Mouse (Mus musculus) hindbrain, embryonic 14.5 days (tissue): ENCODE data around the gene Cacnb1. TPM values are rescaled to one million over a fixed set of nuclear protein-coding genes. Genes with fewer than 3 reads are reported as not detected.

Experiments
- ATAC-seq: fragments of 200-750 bp; cut with Nextera tagmentation; 2 replicates; pipeline ENCODE4 v1.8.0; 2017; ENCODE audit warnings: moderate number of reproducible peaks, mild to moderate bottlenecking, moderate TSS enrichment, moderate library complexity; ENCODE audit not compliant: low FRiP score
- DNase-seq: peaks from one replicate; pipeline ENCODE4 v3.0.0-alpha.2; 2015; ENCODE audit warnings: low spot score
- H3K27ac ChIP-seq: fragments of 300-500 bp; sonication (generic); 2 replicates; pipeline ENCODE4 v1.5.1; 2014; ENCODE audit warnings: mild to moderate bottlenecking, moderate library complexity
- H3K27me3 ChIP-seq: fragments of 300-500 bp; sonication (generic); 2 replicates; pipeline ENCODE4 v1.6.1; 2014; ENCODE audit warnings: mild to moderate bottlenecking, low read length, mixed read lengths; ENCODE audit not compliant: control insufficient read depth, insufficient read depth
- H3K36me3 ChIP-seq: fragments of 300-500 bp; sonication (generic); replicated peaks from 2 replicates; pipeline ENCODE4 v1.6.1; 2014; ENCODE audit not compliant: control insufficient read depth, insufficient read depth
- H3K4me1 ChIP-seq: fragments of 300-500 bp; sonication (generic); replicated peaks from 2 replicates; pipeline ENCODE4 v1.6.1; 2014; ENCODE audit warnings: antibody characterized with exemption, low read length, mixed read lengths; ENCODE audit not compliant: control insufficient read depth, insufficient read depth
- H3K4me2 ChIP-seq: fragments of 300-500 bp; sonication (generic); replicated peaks from 2 replicates; pipeline ENCODE4 v1.6.1; 2014; ENCODE audit warnings: mild to moderate bottlenecking, moderate library complexity
- H3K4me3 ChIP-seq: fragments of 300-500 bp; sonication (generic); replicated peaks from 2 replicates; pipeline ENCODE4 v1.5.1; 2014; ENCODE audit warnings: mild to moderate bottlenecking, low read length
- H3K9ac ChIP-seq: fragments of 300-500 bp; sonication (generic); 2 replicates; pipeline ENCODE4 v1.6.1; 2014
- H3K9me3 ChIP-seq: fragments of 300-500 bp; sonication (generic); 2 replicates; pipeline ENCODE4 v1.6.1; 2016; ENCODE audit warnings: low read length; ENCODE audit not compliant: control insufficient read depth
- WGBS: fragments of 180-500 bp; shearing (Covaris S2); extraction: QIAGEN DNeasy Blood & Tissue Kit; methylation state at CpG from one replicate; pipeline ENCODE4 v1.1.7; 2014; 5-methylcytosine and 5-hydroxymethylcytosine counted together
- polyA plus RNA-seq: library from polyadenylated mRNA; unstranded; fragments of >200 nt; fragmentation: Nextera tagmentation; extraction: Ambion mirVana; gene quantifications from 2 replicates; pipeline ENCODE4 v1.2.1, GENCODE M21; 2014

Gene Cacnb1
- polyA plus RNA-seq, 1 experiment from 2014 or later: 40.0 TPM

GRCm38 (mm10) chr11:98005686-98006085 is 17.1 kb downstream of the Cacnb1 start:
- Histone ChIP-seq H3K9ac (no peak overlapping the region), H3K4me3 (no peak overlapping the region), H3K4me1 (no peaks in the 10 kb centered on the region), H3K27ac (no peak overlapping the region), H3K9me3 (no peaks in the 10 kb centered on the region), H3K4me2 (no peak overlapping the region), H3K27me3 (no peaks in the 10 kb centered on the region), H3K36me3 (peaks cover 79% of the 10 kb centered on the region)
- DNase-seq (no peak), ATAC-seq (no peak)
- 84% methylated on average over 10 of the region's 10 CpGs for WGBS

DNA sequence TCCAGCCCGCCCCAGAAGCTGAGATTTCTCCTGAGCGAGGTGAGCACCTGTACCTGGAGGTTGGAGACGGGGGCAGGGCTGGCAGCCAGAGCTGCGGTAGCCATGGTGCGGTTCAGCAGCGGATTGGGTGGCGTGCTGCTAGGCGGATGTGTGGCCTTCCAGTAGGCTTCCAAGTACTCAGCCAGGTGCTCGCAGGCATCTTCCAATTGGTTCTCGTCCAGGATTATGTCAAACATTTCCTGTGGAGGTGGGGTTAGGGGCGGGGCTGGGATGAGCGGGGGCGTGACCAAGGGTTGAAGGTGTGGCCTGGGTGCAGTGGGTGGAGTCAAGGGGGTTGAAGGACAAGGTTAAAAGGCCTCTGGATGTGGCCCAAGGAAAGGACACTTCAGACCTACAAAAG is 17.8 kb downstream of the Cacnb1 start:
- DNase-seq: no peak
- 52% methylated on average over 13 of the region's 13 CpGs for WGBS
- H3K36me3 ChIP-seq: peaks cover 73% of the 10 kb centered on the region
- no peak for ATAC-seq
- H3K27ac ChIP-seq: no peak overlapping the region
- no peak overlapping the region for H3K9ac ChIP-seq
- no peak overlapping the region for H3K4me3 ChIP-seq
- H3K27me3 ChIP-seq: no peaks in the 10 kb centered on the region
- H3K9me3 ChIP-seq: no peaks in the 10 kb centered on the region
- no peak overlapping the region for H3K4me2 ChIP-seq
- no peaks in the 10 kb centered on the region for H3K4me1 ChIP-seq

GRCm38 (mm10) chr11:98004161-98004560 is 18.7 kb downstream of the Cacnb1 start:
- H3K27ac ChIP-seq: no peak overlapping the region
- no peak overlapping the region for H3K9ac ChIP-seq
- no peak overlapping the region for H3K4me3 ChIP-seq
- no peaks in the 10 kb centered on the region for H3K9me3 ChIP-seq
- H3K27me3 ChIP-seq: no peaks in the 10 kb centered on the region
- DNase-seq (no peak), ATAC-seq (no peak)
- peaks cover 64% of the 10 kb centered on the region for H3K36me3 ChIP-seq
- H3K4me2 ChIP-seq: no peak overlapping the region
- no peaks in the 10 kb centered on the region for H3K4me1 ChIP-seq
- 69% methylated on average over 8 of the region's 8 CpGs for WGBS

DNA sequence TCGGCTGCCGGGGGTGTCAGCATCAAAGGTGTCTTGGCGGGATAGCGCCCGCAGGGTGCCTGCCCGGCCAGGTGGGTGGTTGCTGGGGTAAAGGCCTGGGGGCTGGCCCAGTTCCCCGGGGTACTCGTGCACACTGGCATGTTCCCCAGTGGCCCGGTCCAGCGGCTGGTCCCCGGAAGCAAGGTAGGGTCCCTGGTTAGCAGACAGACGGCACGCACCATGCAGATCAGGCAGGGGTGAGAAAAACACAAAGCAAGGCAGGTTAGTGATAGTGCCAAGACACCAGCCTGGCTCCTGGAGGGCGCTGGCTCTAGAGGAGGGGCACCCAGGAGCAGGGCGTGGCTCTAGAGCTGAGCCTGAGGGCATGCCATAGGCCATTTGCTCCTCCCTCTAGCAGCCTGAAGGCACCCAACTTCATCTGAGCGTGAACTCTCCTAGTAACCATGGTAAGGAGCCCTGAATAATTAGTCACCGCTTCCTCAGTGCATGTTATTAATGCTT is 19.6 kb downstream of the Cacnb1 start:
- H3K27ac ChIP-seq: no peak overlapping the region
- H3K4me3 ChIP-seq: no peak overlapping the region
- no peak for ATAC-seq
- no peaks in the 10 kb centered on the region for H3K4me1 ChIP-seq
- H3K36me3 ChIP-seq: peaks cover 55% of the 10 kb centered on the region
- H3K9me3 ChIP-seq: no peaks in the 10 kb centered on the region
- DNase-seq: no peak
- H3K4me2 ChIP-seq: no peak overlapping the region
- H3K9ac ChIP-seq: no peak overlapping the region
- WGBS: 37% methylated on average over 17 of the region's 17 CpGs
- no peaks in the 10 kb centered on the region for H3K27me3 ChIP-seq

DNA sequence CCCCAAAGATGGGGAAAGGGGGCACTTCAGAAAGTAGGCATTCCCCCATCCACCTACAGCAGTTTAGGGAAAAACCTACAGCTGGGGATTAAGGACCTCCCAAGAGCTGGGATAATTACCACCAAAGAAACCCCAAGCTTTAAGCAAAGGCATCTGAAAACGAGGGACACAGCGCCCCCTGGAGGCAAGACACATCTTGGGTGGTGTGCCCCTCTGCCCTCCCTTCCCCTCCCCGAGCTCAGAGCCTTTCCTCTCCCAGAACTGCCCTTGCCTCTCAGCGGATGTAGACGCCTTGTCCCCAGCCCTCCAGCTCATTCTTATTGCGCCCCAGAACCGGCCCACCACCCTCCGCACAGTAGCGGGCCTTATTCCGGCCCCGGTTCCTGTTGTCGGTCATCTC is 20.2 kb downstream of the Cacnb1 start:
- H3K27me3 ChIP-seq: no peaks in the 10 kb centered on the region
- no peak overlapping the region for H3K27ac ChIP-seq
- H3K9ac ChIP-seq: no peak overlapping the region
- H3K4me3 ChIP-seq: no peak overlapping the region
- no peak overlapping the region; the same call in 1 of the 2 replicates for H3K4me2 ChIP-seq
- ATAC-seq (no peak), DNase-seq (peak; percentile 79)
- no peaks in the 10 kb centered on the region for H3K4me1 ChIP-seq
- 12% methylated on average over 12 of the region's 12 CpGs for WGBS
- H3K9me3 ChIP-seq: no peaks in the 10 kb centered on the region
- H3K36me3 ChIP-seq: peaks cover 49% of the 10 kb centered on the region

DNA sequence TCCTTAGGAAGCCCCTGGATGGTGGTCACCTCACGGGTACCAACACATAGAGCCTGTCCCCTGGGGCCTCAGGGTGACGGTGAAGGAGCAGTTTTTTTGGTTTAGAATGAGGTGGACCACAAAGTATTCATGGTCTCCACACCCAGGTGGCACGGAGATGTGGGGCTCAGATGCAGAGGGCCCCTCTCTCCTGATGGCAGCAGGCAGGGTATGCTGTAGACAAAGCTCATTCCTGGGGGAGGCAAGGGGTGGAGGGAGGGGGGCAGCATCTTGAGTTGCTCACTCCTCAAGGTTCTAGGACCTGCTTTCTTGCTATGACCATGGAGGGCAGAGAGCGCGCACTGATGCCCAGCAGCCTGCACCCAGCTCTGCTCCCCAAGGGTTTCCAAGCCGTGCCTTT is 20.8 kb downstream of the Cacnb1 start:
- no peak overlapping the region for H3K27ac ChIP-seq
- WGBS: 55% methylated on average over 6 of the region's 6 CpGs
- H3K4me2 ChIP-seq: no peak overlapping the region
- DNase-seq (no peak), ATAC-seq (no peak)
- no peak overlapping the region for H3K9ac ChIP-seq
- H3K36me3 ChIP-seq: peaks cover 42% of the 10 kb centered on the region
- no peaks in the 10 kb centered on the region for H3K4me1 ChIP-seq
- no peak overlapping the region for H3K4me3 ChIP-seq
- H3K9me3 ChIP-seq: no peaks in the 10 kb centered on the region
- no peaks in the 10 kb centered on the region for H3K27me3 ChIP-seq

GRCm38 (mm10) chr11:98001351-98001824 is 21.4 kb downstream of the Cacnb1 start:
- peaks cover 36% of the 10 kb centered on the region for H3K36me3 ChIP-seq
- H3K9ac ChIP-seq: no peak overlapping the region

GRCm38 (mm10) chr11:98000378-98001140 is 22.3 kb downstream of the Cacnb1 start:
- H3K9me3 ChIP-seq: no peaks in the 10 kb centered on the region
- DNase-seq (no peak), ATAC-seq (no peak)
- no peak overlapping the region for H3K9ac ChIP-seq
- no peak overlapping the region for H3K27ac ChIP-seq
- 48% methylated on average over 7 of the region's 7 CpGs for WGBS
- H3K4me1 ChIP-seq: 0 out of 2 replicates have a peak, but pooled peaks cover 3% of the 10 kb centered on the region
- H3K27me3 ChIP-seq: no peaks in the 10 kb centered on the region
- H3K4me3 ChIP-seq: no peak overlapping the region
- peaks cover 29% of the 10 kb centered on the region for H3K36me3 ChIP-seq
- H3K4me2 ChIP-seq: no peak overlapping the region

More at GRCm38 (mm10) chr11:98001351-98001824, 21.4 kb downstream of the Cacnb1 start:
- H3K9me3 ChIP-seq: no peaks in the 10 kb centered on the region
- no peaks in the 10 kb centered on the region for H3K4me1 ChIP-seq
- no peak overlapping the region for H3K27ac ChIP-seq
- WGBS: 45% methylated on average over 11 of the region's 11 CpGs
- H3K27me3 ChIP-seq: no peaks in the 10 kb centered on the region
- H3K4me3 ChIP-seq: no peak overlapping the region
- ATAC-seq: no peak
- no peak for DNase-seq
- no peak overlapping the region for H3K4me2 ChIP-seq

DNA sequence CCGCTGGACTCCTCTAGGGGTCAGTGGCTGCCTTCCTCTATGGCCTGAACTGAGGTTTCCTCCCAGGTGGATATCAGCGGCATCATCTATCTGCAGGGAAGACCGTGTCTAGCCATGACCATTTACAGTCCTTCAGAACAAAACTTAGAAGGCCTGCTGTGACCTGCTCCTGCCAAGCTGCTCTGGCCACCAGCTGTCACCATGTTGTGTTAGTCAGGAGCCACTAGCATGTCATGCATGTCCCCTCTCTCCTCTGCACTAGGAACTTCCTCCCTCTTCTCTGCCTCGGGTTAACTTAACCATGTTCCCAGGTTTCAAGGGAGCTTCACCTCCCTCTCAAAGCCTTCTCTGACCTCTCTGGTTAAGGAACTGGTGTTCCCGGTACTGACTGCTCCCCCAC is 23.1 kb downstream of the Cacnb1 start:
- Histone ChIP-seq H3K36me3 (peaks cover 21% of the 10 kb centered on the region), H3K27me3 (0 out of 2 replicates have a peak, but pooled peaks cover 2% of the 10 kb centered on the region), H3K9ac (no peak overlapping the region), H3K4me2 (no peak overlapping the region), H3K4me3 (no peak overlapping the region), H3K27ac (no peak overlapping the region), H3K9me3 (no peaks in the 10 kb centered on the region), H3K4me1 (peaks cover 11% of the 10 kb centered on the region)
- ATAC-seq (no peak), DNase-seq (no peak)
- 69% methylated on average over 5 of the region's 5 CpGs for WGBS
